Mouse (Mus musculus) ES-Bruce4 (cell line): ENCODE measurements around the gene Cda. TPM values are rescaled to one million over a fixed set of nuclear protein-coding genes. Genes with fewer than 3 reads are reported as not detected.

Experiments
- H3K27ac ChIP-seq: 2 replicates; pipeline ENCODE4 v1.5.1; 2012; ENCODE audit warnings: low read length, inconsistent platforms; ENCODE audit not compliant: insufficient read depth
- H3K27me3 ChIP-seq: 2 replicates; pipeline ENCODE4 v1.6.1; 2012; ENCODE audit warnings: mild to moderate bottlenecking, low read length, inconsistent platforms; ENCODE audit not compliant: control insufficient read depth, poor library complexity, insufficient read depth, severe bottlenecking
- H3K36me3 ChIP-seq: 2 replicates; pipeline ENCODE4 v1.6.1; 2012; ENCODE audit warnings: inconsistent platforms, mild to moderate bottlenecking, low read length, moderate library complexity; ENCODE audit not compliant: control insufficient read depth, poor library complexity, insufficient read depth, severe bottlenecking
- H3K4me1 ChIP-seq: one replicate; pipeline ENCODE4 v1.8.1; 2011; ENCODE audit warnings: low read length; ENCODE audit not compliant: control insufficient read depth, insufficient read depth
- H3K4me3 ChIP-seq: 2 replicates; pipeline ENCODE4 v1.5.1; 2011; ENCODE audit warnings: low read depth, mild to moderate bottlenecking, low read length
- H3K9ac ChIP-seq: 2 replicates; pipeline ENCODE4 v1.6.1; 2012; ENCODE audit warnings: low read depth, mild to moderate bottlenecking, inconsistent platforms; ENCODE audit not compliant: poor library complexity, severe bottlenecking
- H3K9me3 ChIP-seq: replicated peaks from 2 replicates; pipeline ENCODE4 v1.6.1; 2012; ENCODE audit warnings: mild to moderate bottlenecking, low read length, inconsistent platforms; ENCODE audit not compliant: control insufficient read depth, poor library complexity, insufficient read depth, severe bottlenecking
- CTCF ChIP-seq: IDR thresholded peaks from one replicate; pipeline ENCODE4 v1.8.1; 2011; ENCODE audit warnings: low read depth, low read length
- EP300 ChIP-seq: IDR thresholded peaks from 2 replicates; pipeline ENCODE4 v1.6.1; 2011; ENCODE audit warnings: low read depth, low read length; ENCODE audit not compliant: insufficient read depth
- POLR2A ChIP-seq: IDR thresholded peaks from one replicate; pipeline ENCODE4 v1.8.1; 2011; ENCODE audit warnings: low read length; ENCODE audit not compliant: insufficient read depth
- polyA plus RNA-seq: library from polyadenylated mRNA; stranded (reverse); fragments of >200 nt; gene quantifications from 2 replicates; pipeline ENCODE4 v1.2.4, GENCODE M21; 2011; ENCODE audit warnings: low read depth; ENCODE audit not compliant: missing spikeins, insufficient read depth, insufficient read length

The Cda gene
- 6.8 and 7.4 TPM in 2 replicates for polyA plus RNA-seq

GRCm38 (mm10) chr4:138367641-138368497, at the start of gene Cda:
Cda (minus strand) TSS chr4:138367992.
- Histone ChIP-seq H3K27ac (no peak within 1 kb of the TSS), H3K4me3 (peak within 1 kb of the TSS; percentile 62), H3K4me1 (peaks cover 3% of the 10 kb centered on the region), H3K9me3 (no peaks in the 10 kb centered on the region), H3K9ac (no peak within 1 kb of the TSS), H3K36me3 (no peaks in the 10 kb centered on the region), H3K27me3 (no peaks in the 10 kb centered on the region)
- TF ChIP-seq CTCF: no peak
- TF ChIP-seq POLR2A: no peak
- TF ChIP-seq EP300: no peak

GRCm38 (mm10) chr4:138416414-138416813, 48.6 kb upstream of the Cda start:
- no peaks in the 10 kb centered on the region for H3K27me3 ChIP-seq
- TF ChIP-seq CTCF: no peak
- 0 out of 2 replicates have a peak, but pooled peaks have one; percentile 21 for TF ChIP-seq EP300
- TF ChIP-seq POLR2A: no peak

DNA sequence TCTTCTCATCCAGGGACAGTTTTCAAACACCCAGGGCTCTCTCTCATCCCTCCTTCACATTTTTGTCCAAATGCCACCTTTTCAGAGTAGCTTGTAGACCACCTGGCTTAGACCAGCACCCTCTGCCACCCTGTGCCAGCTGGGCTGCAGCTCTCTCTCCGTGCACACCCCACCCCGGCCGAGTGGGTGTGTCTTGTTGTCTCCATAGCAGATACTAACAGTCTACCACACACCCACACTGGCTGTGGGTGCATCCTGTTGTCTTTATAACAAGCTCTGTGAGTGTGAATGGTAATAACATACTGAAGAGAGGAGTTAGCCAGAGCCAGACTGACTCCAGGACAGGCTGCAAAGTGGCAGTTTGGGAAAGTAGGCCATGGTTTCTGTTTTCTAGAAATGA, 48.2 kb upstream of the Cda start:
- Histone ChIP-seq H3K36me3 (no peaks in the 10 kb centered on the region), H3K27me3 (no peaks in the 10 kb centered on the region)

More at GRCm38 (mm10) chr4:138416414-138416813, 48.6 kb upstream of the Cda start:
- Histone ChIP-seq H3K4me1 (peaks cover 10% of the 10 kb centered on the region), H3K27ac (no peak overlapping the region), H3K4me3 (no peak overlapping the region), H3K9me3 (no peaks in the 10 kb centered on the region), H3K9ac (no peak overlapping the region), H3K36me3 (no peaks in the 10 kb centered on the region)

DNA sequence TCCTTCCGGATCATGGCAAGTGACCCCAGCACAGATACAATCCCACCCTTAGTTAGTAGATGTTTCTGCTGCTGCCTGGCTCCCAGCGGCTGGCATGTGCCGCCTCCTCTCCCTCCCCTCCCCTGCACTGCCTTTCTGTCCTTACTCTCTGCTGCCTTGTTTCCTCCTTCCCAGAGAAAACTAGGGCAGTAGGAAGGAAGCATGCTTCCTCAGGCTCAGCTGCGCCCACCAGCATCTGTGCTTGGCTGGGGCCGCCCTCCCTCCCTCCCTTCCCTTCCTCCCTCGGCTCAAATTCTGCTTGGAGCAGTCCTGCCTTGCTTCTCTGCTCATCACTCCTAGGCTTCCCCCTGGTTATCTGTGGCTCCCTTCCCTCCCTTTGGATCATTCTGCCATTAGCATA, 46.9 kb upstream of the Cda start:
- Histone ChIP-seq H3K4me3 (no peak overlapping the region), H3K27ac (no peak overlapping the region), H3K9me3 (no peaks in the 10 kb centered on the region), H3K27me3 (no peaks in the 10 kb centered on the region), H3K9ac (no peak overlapping the region), H3K4me1 (peaks cover 10% of the 10 kb centered on the region), H3K36me3 (no peaks in the 10 kb centered on the region)
- TF ChIP-seq EP300 (no peak), CTCF (no peak), POLR2A (no peak)

More for the DNA sequence above, 48.2 kb upstream of the Cda start:
- Histone ChIP-seq H3K9me3 (no peaks in the 10 kb centered on the region), H3K4me3 (no peak overlapping the region), H3K9ac (no peak overlapping the region), H3K27ac (no peak overlapping the region), H3K4me1 (peaks cover 10% of the 10 kb centered on the region)
- TF ChIP-seq EP300 (no peak), POLR2A (no peak), CTCF (no peak)

DNA sequence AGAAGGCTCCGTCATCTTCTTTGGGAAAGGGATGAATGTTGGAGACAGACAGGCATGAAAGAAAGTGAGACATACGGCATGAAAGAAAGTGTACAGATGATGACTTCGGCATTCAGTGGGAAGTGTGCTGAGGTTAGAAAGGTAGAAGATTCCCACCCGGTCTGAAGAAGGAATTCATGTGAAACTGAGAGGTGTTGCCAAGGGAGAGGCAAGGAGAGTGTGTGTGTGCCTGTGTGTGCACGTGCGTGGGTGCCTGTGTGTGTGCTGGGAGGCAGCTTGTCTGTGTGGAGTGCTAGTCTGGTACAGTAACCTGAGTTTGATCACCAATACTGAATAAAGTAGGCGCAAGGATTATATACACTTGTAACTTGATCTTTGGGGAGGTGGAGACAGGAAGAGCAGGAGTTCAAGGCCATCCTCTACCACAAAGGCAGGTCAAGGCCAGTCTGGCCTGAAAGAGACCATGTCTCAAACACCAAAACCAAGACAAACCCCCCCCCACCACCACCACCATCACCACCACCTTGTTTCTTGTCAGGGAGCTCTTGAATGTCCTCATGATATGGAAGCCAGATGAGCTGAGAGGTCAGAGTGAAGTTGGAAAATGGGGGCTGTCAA, 43.8 kb upstream of the Cda start:
- no peaks in the 10 kb centered on the region for H3K27me3 ChIP-seq
- H3K4me1 ChIP-seq: peaks cover 8% of the 10 kb centered on the region
- no peak for TF ChIP-seq POLR2A
- no peak for TF ChIP-seq CTCF
- no peak for TF ChIP-seq EP300
- H3K4me3 ChIP-seq: no peak overlapping the region
- H3K36me3 ChIP-seq: no peaks in the 10 kb centered on the region
- H3K27ac ChIP-seq: no peak overlapping the region
- H3K9me3 ChIP-seq: no peaks in the 10 kb centered on the region
- no peak overlapping the region for H3K9ac ChIP-seq

DNA sequence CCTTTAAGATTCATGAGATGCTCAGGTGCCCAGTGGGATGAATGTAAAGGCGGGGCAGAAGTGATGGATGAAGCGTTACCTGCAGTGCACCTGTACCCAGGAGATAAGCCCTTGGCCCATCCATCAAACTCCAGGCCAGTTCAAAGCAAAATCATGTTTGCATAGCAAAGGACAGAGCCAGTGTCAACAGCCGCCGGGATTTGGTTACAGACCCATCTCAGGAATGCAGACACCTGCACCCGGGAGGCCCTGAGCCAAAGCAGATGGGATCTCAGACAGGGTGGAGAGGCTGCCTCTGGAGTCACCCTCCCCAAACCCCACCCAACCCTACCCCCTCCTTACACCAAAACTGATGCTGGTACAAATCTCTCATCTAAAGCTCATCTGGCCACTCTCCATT, 43.2 kb upstream of the Cda start:
- H3K27me3 ChIP-seq: no peaks in the 10 kb centered on the region

More for the DNA sequence above, 43.2 kb upstream of the Cda start:
- H3K9me3 ChIP-seq: no peaks in the 10 kb centered on the region
- H3K36me3 ChIP-seq: no peaks in the 10 kb centered on the region
- no peak overlapping the region for H3K27ac ChIP-seq
- H3K4me3 ChIP-seq: no peak overlapping the region
- peaks cover 8% of the 10 kb centered on the region for H3K4me1 ChIP-seq
- TF ChIP-seq CTCF (no peak), EP300 (peak; percentile 92)
- H3K9ac ChIP-seq: no peak overlapping the region
